Mouse (Mus musculus) embryonic fibroblast, embryonic 13.5 days (primary cell): Measurements from ENCODE around the gene Stom.

Source experiments
- CTCF ChIP-seq: IDR thresholded peaks from 2 replicates; pipeline ENCODE4 v1.5.1; 2011; ENCODE audit warnings: mild to moderate bottlenecking, control low read depth, low read length, moderate library complexity, borderline replicate concordance; ENCODE audit not compliant: insufficient read depth
- POLR2A ChIP-seq: IDR thresholded peaks from 2 replicates; pipeline ENCODE4 v1.6.1; 2011; ENCODE audit warnings: low read depth, mild to moderate bottlenecking, control low read depth, low read length, moderate library complexity

DNA sequence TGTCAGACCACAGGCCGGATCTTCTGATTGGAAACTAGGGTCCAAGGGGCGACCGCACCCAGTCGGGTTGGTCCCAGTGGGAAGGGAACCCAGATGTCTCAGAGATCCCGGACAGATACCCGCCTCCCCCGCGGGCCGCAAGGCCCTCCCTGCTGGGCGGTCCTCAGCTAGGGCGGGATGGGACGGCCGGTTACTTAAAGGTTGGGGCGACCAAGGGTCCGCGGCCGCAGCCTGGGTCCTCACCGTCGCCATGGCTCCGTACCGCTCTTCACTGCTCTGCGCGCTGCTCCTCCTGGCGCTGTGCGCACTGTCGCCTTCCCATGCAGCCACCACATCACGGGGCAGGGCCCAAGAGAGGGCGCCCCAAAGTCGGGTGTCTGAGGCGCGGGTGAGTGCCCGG, 54.6 kb downstream of the Stom start:
- TF ChIP-seq POLR2A, result no peak
- TF ChIP-seq CTCF, result no peak
